Mouse (Mus musculus) heart, postnatal 25 days (tissue): ENCODE measurements around the gene Olfr126. TPM values are rescaled to one million over a fixed set of nuclear protein-coding genes. Genes with fewer than 3 reads are reported as not detected.

Experiments used
- DNase-seq: peaks from one replicate; pipeline ENCODE4 v3.0.0; 2022; ENCODE audit warnings: low spot score
- intact Hi-C: fragments of 180-260 bp; cut with DNase I; formaldehyde crosslinking; loops from one replicate; pipeline ENCODE4 v1.15.1; 2025
- total RNA-seq, 2 experiments: library from RNA; stranded (reverse); gene quantifications; 2 replicates each; pipeline ENCODE4 v1.2.3; 2021

Olfr126 gene
- not detected for total RNA-seq

DNA sequence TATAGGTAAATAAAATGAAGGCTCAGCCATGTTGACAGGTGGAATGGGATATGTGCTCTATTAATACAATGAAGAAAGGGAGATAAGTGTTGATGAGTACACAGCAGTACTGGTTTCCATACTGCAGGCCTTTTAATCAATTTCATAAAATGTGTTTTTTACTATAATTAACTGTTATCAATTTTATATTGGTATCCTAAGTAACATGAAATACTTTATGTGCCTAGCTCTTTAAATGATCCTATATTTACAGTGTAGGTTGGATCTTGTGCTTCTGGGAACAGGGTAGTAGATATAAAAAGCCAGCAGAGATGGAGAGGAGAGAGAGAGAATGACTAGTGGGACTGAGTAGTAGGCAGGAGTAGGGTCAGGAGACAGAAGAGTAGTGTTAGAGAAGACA, at the start of gene Olfr126:
Olfr126 (plus strand) TSS at position 301 of the 400 bp plus-strand sequence.
- intact Hi-C loops = no loop called here
- no peak for DNase-seq

DNA sequence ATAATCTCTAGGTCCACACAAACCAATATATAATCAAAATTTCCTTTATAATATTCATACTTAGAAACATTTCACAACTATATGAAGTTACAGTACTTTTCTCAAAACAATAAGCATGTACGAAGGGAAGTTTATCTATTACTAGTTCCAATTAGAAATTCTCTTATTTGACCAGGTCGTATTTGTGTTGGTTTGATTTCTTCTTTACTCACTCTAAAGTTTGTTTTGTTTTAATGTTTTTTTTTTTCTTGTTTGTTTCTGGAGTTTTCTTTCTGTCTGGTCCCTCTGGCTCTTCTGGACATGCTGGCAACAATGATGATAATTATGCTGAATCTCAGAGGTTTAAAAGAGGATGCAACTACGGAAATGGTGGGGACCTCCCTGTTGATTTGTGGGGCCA, 47.7 kb upstream of the Olfr126 start, which contains the start of gene Olfr124:
Olfr124 (plus strand) TSS at position 301 of the 400 bp plus-strand sequence.
- intact Hi-C loops = no loop called here
- no peak for DNase-seq

GRCm38 (mm10) chr17:37832649-37833048, 14.6 kb upstream of the Olfr126 start, which contains the start of gene Olfr125:
Gene Olfr125 (plus strand): TSS chr17:37832949.
- intact Hi-C loops = no loop called here
- no peak for DNase-seq

DNA sequence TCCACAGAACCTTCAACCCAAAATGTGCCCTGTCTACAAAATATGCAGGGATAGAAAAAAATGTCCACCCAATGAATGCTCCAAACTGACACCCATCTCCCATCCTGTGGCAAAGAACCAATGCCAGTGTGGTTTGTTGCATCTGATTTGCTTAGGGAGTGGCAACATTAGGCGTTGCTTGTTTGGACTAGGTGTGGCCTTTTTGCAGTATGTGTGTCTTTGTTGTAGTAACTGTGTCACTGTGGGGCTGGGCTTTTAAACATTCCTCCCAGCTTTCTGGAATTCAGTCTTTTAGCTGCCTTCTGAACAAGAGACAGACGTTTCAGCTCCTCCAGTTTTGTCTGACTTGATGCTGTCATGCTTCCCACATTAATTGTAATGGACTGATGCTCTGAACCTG, 16.6 kb downstream of the Olfr126 start:
- intact Hi-C loops = no loop called here
- DNase-seq = no peak

DNA sequence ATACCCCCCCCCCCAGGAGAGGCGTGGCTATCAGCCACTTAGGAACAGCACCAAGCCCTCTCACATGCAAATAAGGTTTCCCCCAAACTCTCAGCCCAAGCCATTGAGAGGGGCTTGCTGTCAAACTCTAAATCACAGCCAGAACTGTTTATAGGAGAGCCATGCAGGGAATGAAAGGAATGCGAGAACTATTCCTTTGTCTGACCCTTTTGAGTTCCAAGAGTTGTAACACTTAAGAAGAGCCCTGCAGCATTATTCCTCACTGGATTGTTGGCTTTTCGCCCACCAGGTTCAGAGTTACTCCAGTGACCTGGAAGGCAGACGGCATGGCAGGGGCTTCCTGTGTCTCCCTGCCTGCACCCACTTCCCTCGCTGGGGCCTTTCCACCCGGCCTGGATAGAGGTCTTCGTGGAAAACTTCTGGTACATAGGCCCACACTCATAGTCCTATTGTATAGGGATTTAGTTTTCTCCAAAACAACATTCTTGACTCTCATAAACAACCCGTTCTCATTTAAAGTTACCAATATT, 22.5 kb downstream of the Olfr126 start:
- no peak for DNase-seq
- intact Hi-C loops = no loop called here

- no peak for DNase-seq
- intact Hi-C loops = no loop called here
These were observed 26.5 kb downstream of the Olfr126 start for GRCm38 (mm10) chr17:37873830-37874229.

DNA sequence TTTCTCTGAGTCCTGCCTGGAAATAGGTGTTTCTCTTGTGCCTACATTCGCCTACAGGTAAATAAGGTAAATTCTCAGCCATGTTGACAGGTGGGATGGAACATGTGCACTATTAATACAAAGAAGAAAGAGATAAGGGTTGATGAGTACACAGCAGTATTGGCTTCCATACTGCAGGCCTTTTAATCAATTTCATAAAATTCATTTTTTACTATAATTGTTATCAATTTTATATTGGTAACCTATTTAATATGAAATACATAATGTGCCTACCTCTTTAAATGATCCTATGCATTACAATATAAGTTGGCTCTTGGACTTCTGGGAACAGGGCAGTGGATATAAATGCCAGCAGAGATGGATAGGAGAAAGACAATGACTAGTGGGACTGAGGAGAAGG, 52.9 kb downstream of the Olfr126 start, which contains the start of gene Olfr127:
Olfr127 (plus strand) TSS at position 301 of the 400 bp plus-strand sequence.
- DNase-seq = no peak
- intact Hi-C loops = no loop called here

Other genes starting within 250 kb of the Olfr126 start
- not detected for gene Olfr115, start 220.4 kb upstream of the Olfr126 start, total RNA-seq
- not detected for gene Olfr116, start 220.3 kb upstream of the Olfr126 start, total RNA-seq
- gene Olfr117, start 183.7 kb upstream of the Olfr126 start, total RNA-seq = not detected
- gene Olfr118, start 180.5 kb upstream of the Olfr126 start, total RNA-seq = not detected
- gene Olfr119, start 150.9 kb upstream of the Olfr126 start, total RNA-seq = not detected
- not detected for gene Olfr120, start 125.7 kb upstream of the Olfr126 start, total RNA-seq
- gene Olfr121, start 98.6 kb upstream of the Olfr126 start, total RNA-seq = not detected
- not detected for gene Olfr122, start 78.9 kb upstream of the Olfr126 start, total RNA-seq
- not detected for gene Olfr123, start 54.0 kb upstream of the Olfr126 start, total RNA-seq
- not detected for gene Olfr124, start 47.6 kb upstream of the Olfr126 start, total RNA-seq
- gene Olfr125, start 14.5 kb upstream of the Olfr126 start, total RNA-seq = not detected
- not detected for gene Olfr127, start 53.0 kb downstream of the Olfr126 start, total RNA-seq
- not detected for gene Olfr128, start 73.1 kb downstream of the Olfr126 start, total RNA-seq
- not detected for gene Olfr761, start 105.6 kb downstream of the Olfr126 start, total RNA-seq
- not detected for gene Olfr129, start 212.6 kb downstream of the Olfr126 start, total RNA-seq
- not detected for gene Olfr130, start 216.4 kb downstream of the Olfr126 start, total RNA-seq
- not detected for gene Olfr131, start 241.2 kb downstream of the Olfr126 start, total RNA-seq